Mouse (Mus musculus) kidney, embryonic 15.5 days (tissue): Measurements from ENCODE around the gene Tead1. TPM values are rescaled to one million over a fixed set of nuclear protein-coding genes. Genes with fewer than 3 reads are reported as not detected.

Experiments used
- ATAC-seq: fragments of 200-750 bp; cut with Nextera tagmentation; replicated peaks from 2 replicates; pipeline ENCODE4 v1.8.0; 2017; ENCODE audit warnings: moderate TSS enrichment; ENCODE audit not compliant: low FRiP score
- H3K27ac ChIP-seq: fragments of 300-500 bp; sonication (generic); 2 replicates; pipeline ENCODE4 v1.5.1; 2015; ENCODE audit warnings: mild to moderate bottlenecking, inconsistent platforms
- H3K27me3 ChIP-seq: fragments of 300-500 bp; sonication (generic); 2 replicates; pipeline ENCODE4 v1.6.1; 2015; ENCODE audit warnings: inconsistent platforms
- H3K36me3 ChIP-seq: fragments of 300-500 bp; sonication (generic); 2 replicates; pipeline ENCODE4 v1.6.1; 2015; ENCODE audit warnings: inconsistent platforms
- H3K4me1 ChIP-seq: fragments of 300-500 bp; sonication (generic); 2 replicates; pipeline ENCODE4 v1.6.1; 2015; ENCODE audit warnings: inconsistent platforms
- H3K4me2 ChIP-seq: fragments of 300-500 bp; sonication (generic); 2 replicates; pipeline ENCODE4 v1.6.1; 2015; ENCODE audit warnings: moderate library complexity, mild to moderate bottlenecking, inconsistent platforms
- H3K4me3 ChIP-seq: fragments of 300-500 bp; sonication (generic); replicated peaks from 2 replicates; pipeline ENCODE4 v1.5.1; 2015; ENCODE audit warnings: mild to moderate bottlenecking, inconsistent platforms
- H3K9ac ChIP-seq: fragments of 300-500 bp; sonication (generic); 2 replicates; pipeline ENCODE4 v1.6.1; 2015; ENCODE audit warnings: mild to moderate bottlenecking, inconsistent platforms
- H3K9me3 ChIP-seq: fragments of 300-500 bp; sonication (generic); replicated peaks from 2 replicates; pipeline ENCODE4 v1.6.1; 2016; ENCODE audit warnings: inconsistent platforms
- WGBS: fragments of 180-500 bp; shearing (Covaris S2); methylation state at CpG from one replicate; pipeline ENCODE4 v1.1.7; 2015; ENCODE audit warnings: mixed read lengths; 5-methylcytosine and 5-hydroxymethylcytosine counted together
- polyA plus RNA-seq: library from polyadenylated mRNA; unstranded; fragments of >200 nt; fragmentation: Nextera tagmentation; extraction: Ambion mirVana; gene quantifications from 2 replicates; pipeline ENCODE4 v1.2.1, GENCODE M21; 2015

Gene Tead1
- polyA plus RNA-seq, 1 experiment from 2014 or later: 30.4 TPM

- WGBS: 44% methylated on average over 12 of the region's 12 CpGs
- Histone ChIP-seq H3K27ac (peak overlapping the region; percentile 81), H3K9ac (no peak overlapping the region), H3K4me3 (no peak overlapping the region), H3K4me1 (peaks cover 28% of the 10 kb centered on the region), H3K27me3 (no peaks in the 10 kb centered on the region), H3K9me3 (no peaks in the 10 kb centered on the region), H3K4me2 (peak overlapping the region; percentile 33), H3K36me3 (no peaks in the 10 kb centered on the region)
- no peak for ATAC-seq
Measured at GRCm38 (mm10) chr7:112662398-112663313, 16.5 kb upstream of the Tead1 start.

- Histone ChIP-seq H3K27me3 (no peaks in the 10 kb centered on the region), H3K36me3 (no peaks in the 10 kb centered on the region), H3K4me1 (peaks cover 28% of the 10 kb centered on the region), H3K9me3 (no peaks in the 10 kb centered on the region), H3K4me3 (no peak overlapping the region), H3K4me2 (peak overlapping the region; percentile 33), H3K27ac (peak overlapping the region; percentile 81), H3K9ac (no peak overlapping the region)
- WGBS: 26% methylated on average over 6 of the region's 6 CpGs
- peak; percentile 85 for ATAC-seq
Measured at GRCm38 (mm10) chr7:112663314-112663966, 15.7 kb upstream of the Tead1 start.

GRCm38 (mm10) chr7:112669993-112670392 lies 9.1 kb upstream of the Tead1 start:
- H3K4me2 ChIP-seq: no peak overlapping the region
- ATAC-seq: no peak
- H3K27ac ChIP-seq: no peak overlapping the region
- 85% methylated on average over 2 of the region's 2 CpGs for WGBS
- H3K9ac ChIP-seq: no peak overlapping the region
- H3K4me3 ChIP-seq: no peak overlapping the region
- no peaks in the 10 kb centered on the region for H3K4me1 ChIP-seq
- H3K27me3 ChIP-seq: no peaks in the 10 kb centered on the region
- 0 out of 2 replicates have a peak, but pooled peaks cover under 1% of the 10 kb centered on the region for H3K9me3 ChIP-seq
- H3K36me3 ChIP-seq: 0 out of 2 replicates have a peak, but pooled peaks cover under 1% of the 10 kb centered on the region

- peak overlapping the region; percentile 96 for H3K4me2 ChIP-seq
- 0 out of 2 replicates have a peak, but pooled peaks cover 2% of the 10 kb centered on the region for H3K9me3 ChIP-seq
- peak overlapping the region; percentile 85 for H3K9ac ChIP-seq
- 0 out of 2 replicates have a peak, but pooled peaks cover 3% of the 10 kb centered on the region for H3K36me3 ChIP-seq
- peaks cover 24% of the 10 kb centered on the region for H3K4me1 ChIP-seq
- peak overlapping the region; percentile 96 for H3K27ac ChIP-seq
- WGBS: under 1% methylated on average over 44 of the region's 44 CpGs
- H3K4me3 ChIP-seq: peak overlapping the region; percentile 96
- no peaks in the 10 kb centered on the region for H3K27me3 ChIP-seq
- peak; percentile 80 for ATAC-seq
Measured at GRCm38 (mm10) chr7:112678418-112679170, 524 bp upstream of the Tead1 start.

GRCm38 (mm10) chr7:112679513-112680245 lies 561 bp downstream of the Tead1 start:
- H3K4me1 ChIP-seq: peaks cover 35% of the 10 kb centered on the region
- peak overlapping the region; percentile 96 for H3K27ac ChIP-seq
- H3K4me3 ChIP-seq: peak overlapping the region; percentile 96
- no peaks in the 10 kb centered on the region for H3K27me3 ChIP-seq
- WGBS: under 1% methylated on average over 85 of the region's 95 CpGs
- ATAC-seq: peak; percentile 73
- H3K9me3 ChIP-seq: 0 out of 2 replicates have a peak, but pooled peaks cover 2% of the 10 kb centered on the region
- 0 out of 2 replicates have a peak, but pooled peaks cover 3% of the 10 kb centered on the region for H3K36me3 ChIP-seq
- peak overlapping the region; percentile 85 for H3K9ac ChIP-seq
- peak overlapping the region; percentile 96 for H3K4me2 ChIP-seq

- ATAC-seq: 0 out of 2 replicates have a peak, but pooled peaks have one; percentile 9
- Histone ChIP-seq H3K27me3 (no peaks in the 10 kb centered on the region), H3K27ac (peak overlapping the region; percentile 88), H3K9me3 (no peaks in the 10 kb centered on the region), H3K4me2 (peak overlapping the region; percentile 96), H3K36me3 (no peaks in the 10 kb centered on the region), H3K4me1 (peaks cover 45% of the 10 kb centered on the region), H3K9ac (peak overlapping the region; percentile 85), H3K4me3 (peak overlapping the region; percentile 96)
- under 1% methylated on average over 22 of the region's 22 CpGs for WGBS
Measured at GRCm38 (mm10) chr7:112680498-112681251, 1.6 kb downstream of the Tead1 start.

GRCm38 (mm10) chr7:112684626-112685561 lies 5.8 kb downstream of the Tead1 start:
- peak overlapping the region; percentile 18; the same call in 1 of the 2 replicates for H3K27ac ChIP-seq
- no peak for ATAC-seq

GRCm38 (mm10) chr7:112685993-112686392 lies 6.9 kb downstream of the Tead1 start:
- no peaks in the 10 kb centered on the region for H3K36me3 ChIP-seq
- peaks cover 89% of the 10 kb centered on the region for H3K4me1 ChIP-seq
- H3K4me3 ChIP-seq: no peak overlapping the region
- H3K27me3 ChIP-seq: no peaks in the 10 kb centered on the region
- H3K27ac ChIP-seq: no peak overlapping the region
- no peak for ATAC-seq
- H3K4me2 ChIP-seq: no peak overlapping the region
- no peak overlapping the region for H3K9ac ChIP-seq
- H3K9me3 ChIP-seq: no peaks in the 10 kb centered on the region
- WGBS: 64% methylated on average over 3 of the region's 3 CpGs

More at GRCm38 (mm10) chr7:112684626-112685561, 5.8 kb downstream of the Tead1 start:
- Histone ChIP-seq H3K27me3 (no peaks in the 10 kb centered on the region), H3K36me3 (no peaks in the 10 kb centered on the region), H3K4me3 (no peak overlapping the region), H3K9ac (no peak overlapping the region), H3K4me1 (peaks cover 78% of the 10 kb centered on the region), H3K9me3 (no peaks in the 10 kb centered on the region), H3K4me2 (peak overlapping the region; percentile 38)
- WGBS: 26% methylated on average over 23 of the region's 23 CpGs

- ATAC-seq: no peak
- H3K9me3 ChIP-seq: no peaks in the 10 kb centered on the region
- H3K4me1 ChIP-seq: peaks cover 94% of the 10 kb centered on the region
- WGBS: 46% methylated on average over 10 of the region's 10 CpGs
- no peak overlapping the region for H3K9ac ChIP-seq
- no peaks in the 10 kb centered on the region for H3K27me3 ChIP-seq
- no peak overlapping the region for H3K4me2 ChIP-seq
- peak overlapping the region; percentile 56; the same call in 1 of the 2 replicates for H3K27ac ChIP-seq
- H3K36me3 ChIP-seq: no peaks in the 10 kb centered on the region
- H3K4me3 ChIP-seq: no peak overlapping the region
Measured at GRCm38 (mm10) chr7:112686586-112686985, 7.5 kb downstream of the Tead1 start.
